Mouse (Mus musculus) hindbrain, postnatal 0 days (tissue): Measurements from ENCODE around the gene Plekha6. TPM values are rescaled to one million over a fixed set of nuclear protein-coding genes. Genes with fewer than 3 reads are reported as not detected.
A peak's percentile ranks its signal among the peaks of the same experiment; 100 is the strongest.

ENCODE experiments used
- ATAC-seq: fragments of 200-750 bp; cut with Nextera tagmentation; 2 replicates; pipeline ENCODE4 v1.8.0; 2017; ENCODE audit warnings: mild to moderate bottlenecking, moderate TSS enrichment, moderate library complexity
- DNase-seq: peaks from one replicate; pipeline ENCODE4 v3.0.0-alpha.2; 2015; ENCODE audit warnings: low spot score
- H3K27ac ChIP-seq: fragments of 300-500 bp; sonication (generic); 2 replicates; pipeline ENCODE4 v1.5.1; 2014; ENCODE audit warnings: mild to moderate bottlenecking
- H3K27me3 ChIP-seq: fragments of 300-500 bp; sonication (generic); 2 replicates; pipeline ENCODE4 v1.6.1; 2014; ENCODE audit warnings: low read length, mixed read lengths; ENCODE audit not compliant: insufficient read depth
- H3K36me3 ChIP-seq: fragments of 300-500 bp; sonication (generic); 2 replicates; pipeline ENCODE4 v1.6.1; 2014; ENCODE audit warnings: low read length, mixed read lengths; ENCODE audit not compliant: insufficient read depth
- H3K4me1 ChIP-seq: fragments of 300-500 bp; sonication (generic); 2 replicates; pipeline ENCODE4 v1.6.1; 2014; ENCODE audit warnings: antibody characterized with exemption, low read length, mixed read lengths; ENCODE audit not compliant: insufficient read depth
- H3K4me2 ChIP-seq: fragments of 300-500 bp; sonication (generic); 2 replicates; pipeline ENCODE4 v1.6.1; 2014; ENCODE audit warnings: low read depth, mild to moderate bottlenecking, low read length, moderate library complexity, mixed read lengths
- H3K4me3 ChIP-seq: fragments of 300-500 bp; sonication (generic); 2 replicates; pipeline ENCODE4 v1.5.1; 2014; ENCODE audit warnings: low read length
- H3K9ac ChIP-seq: fragments of 300-500 bp; sonication (generic); replicated peaks from 2 replicates; pipeline ENCODE4 v1.6.1; 2014; ENCODE audit warnings: mild to moderate bottlenecking, low read length, moderate library complexity, mixed read lengths
- H3K9me3 ChIP-seq: fragments of 300-500 bp; sonication (generic); 2 replicates; pipeline ENCODE4 v1.6.1; 2016; ENCODE audit warnings: low read length, mixed read lengths
- CTCF ChIP-seq: IDR thresholded peaks from 2 replicates; pipeline ENCODE4 v1.5.1; 2016; ENCODE audit warnings: antibody characterized with exemption, control low read depth, low read depth
- WGBS: fragments of 180-500 bp; shearing (Covaris S2); extraction: QIAGEN DNeasy Blood & Tissue Kit; methylation state at CpG from one replicate; pipeline ENCODE4 v1.1.7; 2014; 5-methylcytosine and 5-hydroxymethylcytosine counted together
- polyA plus RNA-seq: library from polyadenylated mRNA; unstranded; fragments of >200 nt; fragmentation: Nextera tagmentation; extraction: Ambion mirVana; gene quantifications from 2 replicates; pipeline ENCODE4 v1.2.1, GENCODE M21; 2015
- total RNA-seq: library from RNA; depleted of rRNA; stranded (reverse); fragments of >200 nt; gene quantifications from 2 replicates; pipeline ENCODE4 v1.2.3, GENCODE M21; 2014

Plekha6 gene
- total and polyA plus RNA-seq, 2 experiments from 2014 or later = 9.7 to 41.0 TPM

DNA sequence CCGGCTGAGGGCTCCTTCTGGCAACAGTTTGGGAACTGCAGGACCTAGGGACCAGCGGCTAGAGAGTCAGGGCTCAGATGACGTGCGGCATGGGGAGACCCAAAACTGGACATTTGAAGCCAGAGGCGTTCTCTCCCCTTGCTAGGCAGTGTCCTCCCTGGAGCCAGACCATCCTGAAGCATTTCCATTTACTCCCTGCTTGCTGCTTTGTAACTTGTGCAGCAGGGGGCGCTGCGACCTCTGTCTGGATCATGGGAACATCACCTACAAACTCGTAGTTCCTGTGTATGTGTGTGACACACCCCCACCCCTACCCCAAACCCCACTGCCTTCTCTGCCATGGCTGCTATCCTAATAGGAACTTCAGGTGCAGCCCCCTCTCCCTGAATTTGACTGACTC is 150.4 kb downstream of the Plekha6 start:
- no peak overlapping the region for H3K4me3 ChIP-seq
- H3K4me1 ChIP-seq = peaks cover 4% of the 10 kb centered on the region; the same call in 1 of the 2 replicates
- H3K9me3 ChIP-seq = no peaks in the 10 kb centered on the region
- no peak overlapping the region for H3K27ac ChIP-seq
- peak; percentile 81 for TF ChIP-seq CTCF
- H3K27me3 ChIP-seq = no peaks in the 10 kb centered on the region
- no peak overlapping the region for H3K9ac ChIP-seq
- 27% methylated on average over 8 of the region's 8 CpGs for WGBS
- DNase-seq (peak; percentile 77), ATAC-seq (no peak)
- H3K36me3 ChIP-seq = no peaks in the 10 kb centered on the region
- no peak overlapping the region for H3K4me2 ChIP-seq

- WGBS = 82% methylated on average over 6 of the region's 6 CpGs
- no peak for TF ChIP-seq CTCF
Observed at GRCm38 (mm10) chr1:133315775-133316174, 151.8 kb downstream of the Plekha6 start.

DNA sequence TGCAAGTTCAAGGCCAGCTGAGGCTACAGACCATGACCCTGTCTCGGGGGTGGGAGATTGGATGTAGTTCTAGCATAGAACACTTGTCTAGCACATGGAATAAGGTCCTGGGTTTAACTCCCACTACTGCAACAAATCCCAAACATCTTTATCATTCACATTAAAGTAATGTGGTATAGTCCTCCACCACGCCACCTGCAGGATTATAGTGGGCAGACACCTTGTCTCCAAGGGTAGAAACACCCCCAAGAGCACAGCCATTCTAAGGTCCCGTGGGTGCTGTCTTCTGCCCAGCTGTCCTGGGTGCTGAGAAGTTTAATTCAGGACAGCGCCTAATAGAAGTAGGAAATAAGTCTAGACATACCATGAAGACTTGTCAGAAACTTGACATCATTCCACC is 152.6 kb downstream of the Plekha6 start:
- no peak overlapping the region for H3K4me3 ChIP-seq
- peaks cover 4% of the 10 kb centered on the region; the same call in 1 of the 2 replicates for H3K4me1 ChIP-seq
- no peak overlapping the region for H3K9ac ChIP-seq
- no peak overlapping the region for H3K27ac ChIP-seq
- ATAC-seq = no peak
- DNase-seq = no peak
- 84% methylated on average over 4 of the region's 4 CpGs for WGBS
- H3K4me2 ChIP-seq = no peak overlapping the region
- H3K36me3 ChIP-seq = no peaks in the 10 kb centered on the region
- H3K27me3 ChIP-seq = no peaks in the 10 kb centered on the region
- TF ChIP-seq CTCF = no peak
- no peaks in the 10 kb centered on the region for H3K9me3 ChIP-seq

More at GRCm38 (mm10) chr1:133315775-133316174, 151.8 kb downstream of the Plekha6 start:
- H3K4me1 ChIP-seq = peaks cover 4% of the 10 kb centered on the region; the same call in 1 of the 2 replicates
- H3K36me3 ChIP-seq = no peaks in the 10 kb centered on the region
- H3K9me3 ChIP-seq = no peaks in the 10 kb centered on the region
- no peaks in the 10 kb centered on the region for H3K27me3 ChIP-seq
- no peak overlapping the region for H3K27ac ChIP-seq
- no peak for DNase-seq
- no peak overlapping the region for H3K9ac ChIP-seq
- no peak overlapping the region for H3K4me3 ChIP-seq
- no peak overlapping the region for H3K4me2 ChIP-seq
- no peak for ATAC-seq

DNA sequence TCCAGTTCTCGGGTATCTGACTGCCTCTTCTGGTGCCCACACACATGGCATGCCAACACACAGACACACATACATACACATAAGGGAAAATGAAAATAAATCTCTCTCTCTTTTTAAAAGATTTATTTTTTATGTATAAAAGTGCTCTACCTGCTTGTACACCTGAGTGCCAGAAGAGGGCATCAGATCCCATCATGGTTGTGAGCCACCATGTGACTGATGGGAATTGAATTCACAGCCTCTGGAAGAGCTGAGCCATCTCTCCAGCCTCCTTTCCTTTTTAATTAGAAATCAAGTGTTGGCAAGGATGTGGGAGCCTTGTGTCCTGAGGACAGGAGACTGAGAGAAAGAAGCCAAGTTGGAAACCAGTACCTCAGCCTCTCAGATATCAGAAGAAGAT is 153.1 kb downstream of the Plekha6 start:
- 0 out of 2 replicates have a peak, but pooled peaks cover 4% of the 10 kb centered on the region for H3K4me1 ChIP-seq
- no peaks in the 10 kb centered on the region for H3K9me3 ChIP-seq
- TF ChIP-seq CTCF = peak; percentile 62
- H3K9ac ChIP-seq = no peak overlapping the region
- ATAC-seq = no peak
- H3K27me3 ChIP-seq = no peaks in the 10 kb centered on the region
- H3K36me3 ChIP-seq = no peaks in the 10 kb centered on the region
- no peak overlapping the region for H3K4me3 ChIP-seq
- no peak overlapping the region for H3K4me2 ChIP-seq
- 81% methylated on average over 1 of the region's 1 CpGs for WGBS
- no peak overlapping the region for H3K27ac ChIP-seq
- peak; percentile 55 for DNase-seq

DNA sequence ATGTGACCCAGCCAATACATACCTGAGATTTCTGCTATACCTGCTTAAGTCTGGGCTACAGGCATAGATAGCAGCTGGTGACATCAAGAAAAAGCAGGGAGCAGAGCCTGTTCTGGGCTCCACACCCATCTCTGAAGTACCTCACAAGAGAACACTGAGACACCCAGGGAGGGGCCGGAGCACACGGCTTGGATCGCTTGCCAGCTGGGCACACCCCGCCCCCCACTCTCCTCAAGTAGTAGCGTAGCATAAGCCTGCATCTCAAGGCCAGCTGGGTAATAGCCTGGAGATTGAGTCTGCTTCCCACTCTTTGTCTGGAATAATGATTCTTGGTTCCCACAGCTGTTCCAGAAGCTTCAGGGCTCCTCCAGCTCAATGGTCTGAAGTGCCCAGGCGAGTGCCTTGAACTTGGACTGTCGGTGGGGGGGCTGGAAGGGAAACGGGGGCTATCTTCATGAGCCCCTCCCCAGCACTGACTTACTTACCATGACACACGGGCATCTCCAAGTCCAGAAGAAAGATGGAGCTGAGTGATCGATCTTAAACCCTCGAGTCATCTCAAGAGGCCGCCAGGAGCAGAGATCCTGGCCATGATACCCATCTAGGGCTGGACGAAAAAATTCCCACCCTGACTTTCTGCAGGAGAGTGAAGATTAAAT is 157.4 kb downstream of the Plekha6 start, which contains the start of gene Kiss1:
Gene Kiss1 (plus strand): TSS at position 609 of the 659 bp plus-strand sequence.
- no peak for DNase-seq
- no peaks in the 10 kb centered on the region for H3K9me3 ChIP-seq
- no peak within 1 kb of the TSS for H3K4me2 ChIP-seq
- WGBS = 75% methylated on average over 13 of the region's 13 CpGs
- ATAC-seq = peak; percentile 54; the same call in 1 of the 2 replicates
- no peak within 1 kb of the TSS for H3K27ac ChIP-seq
- H3K27me3 ChIP-seq = no peaks in the 10 kb centered on the region
- no peak within 1 kb of the TSS for H3K9ac ChIP-seq
- H3K4me1 ChIP-seq = no peaks in the 10 kb centered on the region
- no peak within 1 kb of the TSS for H3K4me3 ChIP-seq
- H3K36me3 ChIP-seq = no peaks in the 10 kb centered on the region
- TF ChIP-seq CTCF = no peak

DNA sequence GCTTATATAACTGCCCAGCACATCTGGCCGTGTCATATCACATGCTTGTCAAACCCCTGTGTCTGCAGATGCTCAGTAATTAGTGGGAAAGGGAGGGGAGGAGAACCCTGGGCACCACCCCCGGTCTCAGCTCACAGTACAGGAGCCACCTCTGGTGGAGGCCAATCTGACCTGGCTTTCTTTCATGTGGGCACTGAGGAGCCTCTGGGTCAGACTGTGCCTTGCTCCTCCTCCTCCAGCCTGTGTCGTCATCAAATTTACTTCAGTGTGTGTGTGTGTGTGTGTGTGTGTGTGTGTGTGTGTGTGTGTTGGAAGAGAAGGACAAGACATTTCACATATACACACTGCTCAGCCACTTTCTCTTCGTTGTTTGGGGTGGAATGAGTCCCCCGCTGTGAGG is 159.3 kb downstream of the Plekha6 start:
- Histone ChIP-seq H3K27me3 (no peaks in the 10 kb centered on the region), H3K4me2 (no peak overlapping the region), H3K27ac (no peak overlapping the region), H3K9ac (no peak overlapping the region), H3K4me3 (no peak overlapping the region), H3K9me3 (no peaks in the 10 kb centered on the region), H3K4me1 (no peaks in the 10 kb centered on the region), H3K36me3 (no peaks in the 10 kb centered on the region)
- 47% methylated on average over 5 of the region's 5 CpGs for WGBS
- TF ChIP-seq CTCF = no peak
- peak; percentile 55; the same call in 1 of the 2 replicates for ATAC-seq
- no peak for DNase-seq

- H3K4me1 ChIP-seq = peaks cover 7% of the 10 kb centered on the region
- ATAC-seq = no peak
- H3K4me2 ChIP-seq = no peak overlapping the region
- H3K27me3 ChIP-seq = no peaks in the 10 kb centered on the region
- no peak overlapping the region for H3K9ac ChIP-seq
- H3K36me3 ChIP-seq = no peaks in the 10 kb centered on the region
- WGBS = 86% methylated on average over 8 of the region's 8 CpGs
- H3K4me3 ChIP-seq = no peak overlapping the region
- H3K27ac ChIP-seq = no peak overlapping the region
- TF ChIP-seq CTCF = no peak
- no peaks in the 10 kb centered on the region for H3K9me3 ChIP-seq
- no peak for DNase-seq
Observed at GRCm38 (mm10) chr1:133325951-133326350, 161.9 kb downstream of the Plekha6 start.
